Mouse (Mus musculus) right cerebral cortex, postnatal 4 days (tissue): Measurements from ENCODE around the gene Atp11c.

Experiments used
- DNase-seq: peaks from one replicate; pipeline ENCODE4 v3.0.0-alpha.2; 2022

The Atp11c gene

GRCm38 (mm10) chrX:60592598-60592997, at the start of gene Atp11c:
Atp11c (minus strand) TSS chrX:60592698.
- no peak for DNase-seq

GRCm38 (mm10) chrX:60609202-60609601, 16.7 kb upstream of the Atp11c start:
- no peak for DNase-seq

GRCm38 (mm10) chrX:60570539-60570938, 22.0 kb downstream of the Atp11c start:
- DNase-seq, result no peak

GRCm38 (mm10) chrX:60569047-60569446, 23.5 kb downstream of the Atp11c start:
- no peak for DNase-seq

GRCm38 (mm10) chrX:60555242-60555641, 37.3 kb downstream of the Atp11c start:
- no peak for DNase-seq

GRCm38 (mm10) chrX:60547444-60548304, 44.8 kb downstream of the Atp11c start:
- DNase-seq, result peak; percentile 36

- no peak for DNase-seq
These were observed 45.4 kb downstream of the Atp11c start for GRCm38 (mm10) chrX:60547098-60547443.

- no peak for DNase-seq
These were observed 46.6 kb downstream of the Atp11c start for GRCm38 (mm10) chrX:60545906-60546305.

GRCm38 (mm10) chrX:60545444-60545843, 47.1 kb downstream of the Atp11c start:
- DNase-seq, result no peak

GRCm38 (mm10) chrX:60544098-60544497, 48.4 kb downstream of the Atp11c start:
- DNase-seq, result no peak

GRCm38 (mm10) chrX:60542901-60543300, 49.6 kb downstream of the Atp11c start:
- DNase-seq, result no peak

GRCm38 (mm10) chrX:60539149-60539548, 53.3 kb downstream of the Atp11c start, which contains the start of gene Gm7073:
Gm7073 (minus strand) TSS chrX:60539249.
- DNase-seq, result no peak

- DNase-seq, result peak; percentile 17
These were observed 88.5 kb downstream of the Atp11c start for GRCm38 (mm10) chrX:60503995-60504394.

- no peak for DNase-seq
These were observed 94.7 kb downstream of the Atp11c start for GRCm38 (mm10) chrX:60497750-60498149.

GRCm38 (mm10) chrX:60495308-60495707, 97.2 kb downstream of the Atp11c start:
- no peak for DNase-seq

GRCm38 (mm10) chrX:60463786-60464185, 128.7 kb downstream of the Atp11c start:
- DNase-seq, result no peak

GRCm38 (mm10) chrX:60414563-60415111, 177.9 kb downstream of the Atp11c start:
- DNase-seq, result no peak

GRCm38 (mm10) chrX:60405681-60406080, 186.8 kb downstream of the Atp11c start:
- no peak for DNase-seq

GRCm38 (mm10) chrX:60404668-60405044, 187.8 kb downstream of the Atp11c start:
- peak; percentile 75 for DNase-seq

- peak; percentile 46 for DNase-seq
These were observed 188.5 kb downstream of the Atp11c start for GRCm38 (mm10) chrX:60403764-60404667.

GRCm38 (mm10) chrX:60403062-60403763, 189.3 kb downstream of the Atp11c start:
- peak; percentile 7 for DNase-seq

GRCm38 (mm10) chrX:60394292-60394691, 198.2 kb downstream of the Atp11c start:
- DNase-seq, result no peak

- no peak for DNase-seq
These were observed 205.6 kb downstream of the Atp11c start for GRCm38 (mm10) chrX:60386852-60387251.
